Mouse (Mus musculus) ES-Bruce4 (cell line): ENCODE data around the gene Itga1. TPM values are rescaled to one million over a fixed set of nuclear protein-coding genes. Genes with fewer than 3 reads are reported as not detected.

Source experiments
- H3K27ac ChIP-seq: 2 replicates; pipeline ENCODE4 v1.5.1; 2012; ENCODE audit warnings: low read length, inconsistent platforms; ENCODE audit not compliant: insufficient read depth
- H3K27me3 ChIP-seq: 2 replicates; pipeline ENCODE4 v1.6.1; 2012; ENCODE audit warnings: mild to moderate bottlenecking, low read length, inconsistent platforms; ENCODE audit not compliant: control insufficient read depth, poor library complexity, insufficient read depth, severe bottlenecking
- H3K36me3 ChIP-seq: 2 replicates; pipeline ENCODE4 v1.6.1; 2012; ENCODE audit warnings: inconsistent platforms, mild to moderate bottlenecking, low read length, moderate library complexity; ENCODE audit not compliant: control insufficient read depth, poor library complexity, insufficient read depth, severe bottlenecking
- H3K4me1 ChIP-seq: one replicate; pipeline ENCODE4 v1.8.1; 2011; ENCODE audit warnings: low read length; ENCODE audit not compliant: control insufficient read depth, insufficient read depth
- H3K4me3 ChIP-seq: 2 replicates; pipeline ENCODE4 v1.5.1; 2011; ENCODE audit warnings: low read depth, mild to moderate bottlenecking, low read length
- H3K9ac ChIP-seq: 2 replicates; pipeline ENCODE4 v1.6.1; 2012; ENCODE audit warnings: low read depth, mild to moderate bottlenecking, inconsistent platforms; ENCODE audit not compliant: poor library complexity, severe bottlenecking
- H3K9me3 ChIP-seq: replicated peaks from 2 replicates; pipeline ENCODE4 v1.6.1; 2012; ENCODE audit warnings: mild to moderate bottlenecking, low read length, inconsistent platforms; ENCODE audit not compliant: control insufficient read depth, poor library complexity, insufficient read depth, severe bottlenecking
- CTCF ChIP-seq: IDR thresholded peaks from one replicate; pipeline ENCODE4 v1.8.1; 2011; ENCODE audit warnings: low read depth, low read length
- EP300 ChIP-seq: IDR thresholded peaks from 2 replicates; pipeline ENCODE4 v1.6.1; 2011; ENCODE audit warnings: low read depth, low read length; ENCODE audit not compliant: insufficient read depth
- POLR2A ChIP-seq: IDR thresholded peaks from one replicate; pipeline ENCODE4 v1.8.1; 2011; ENCODE audit warnings: low read length; ENCODE audit not compliant: insufficient read depth
- polyA plus RNA-seq: library from polyadenylated mRNA; stranded (reverse); fragments of >200 nt; gene quantifications from 2 replicates; pipeline ENCODE4 v1.2.4, GENCODE M21; 2011; ENCODE audit warnings: low read depth; ENCODE audit not compliant: missing spikeins, insufficient read depth, insufficient read length

The Itga1 gene
- polyA plus RNA-seq, 1 experiment = 5.2 TPM

- Histone ChIP-seq H3K9me3 (no peaks in the 10 kb centered on the region), H3K27me3 (no peaks in the 10 kb centered on the region; the same call in 1 of the 2 replicates), H3K36me3 (no peaks in the 10 kb centered on the region), H3K4me1 (no peaks in the 10 kb centered on the region), H3K27ac (no peak overlapping the region), H3K9ac (no peak overlapping the region), H3K4me3 (no peak overlapping the region)
- TF ChIP-seq CTCF (no peak), POLR2A (no peak), EP300 (no peak)
Observed at GRCm38 (mm10) chr13:115096965-115097364, 4.8 kb downstream of the Itga1 start.

- H3K4me3 ChIP-seq = no peak overlapping the region
- H3K9ac ChIP-seq = no peak overlapping the region
- H3K27ac ChIP-seq = no peak overlapping the region
- TF ChIP-seq CTCF = no peak
- no peak for TF ChIP-seq POLR2A
- TF ChIP-seq EP300 = no peak
- H3K9me3 ChIP-seq = no peaks in the 10 kb centered on the region
- no peaks in the 10 kb centered on the region for H3K4me1 ChIP-seq
- H3K27me3 ChIP-seq = no peaks in the 10 kb centered on the region; the same call in 1 of the 2 replicates
- H3K36me3 ChIP-seq = no peaks in the 10 kb centered on the region
Observed at GRCm38 (mm10) chr13:115096216-115096615, 5.5 kb downstream of the Itga1 start.

- H3K4me3 ChIP-seq = no peak overlapping the region
Observed at GRCm38 (mm10) chr13:115095392-115095791, 6.4 kb downstream of the Itga1 start.

GRCm38 (mm10) chr13:115091511-115091910 is 10.3 kb downstream of the Itga1 start:
- Histone ChIP-seq H3K9ac (no peak overlapping the region), H3K9me3 (no peaks in the 10 kb centered on the region), H3K4me3 (no peak overlapping the region), H3K36me3 (peaks cover 11% of the 10 kb centered on the region), H3K27ac (no peak overlapping the region), H3K27me3 (no peaks in the 10 kb centered on the region), H3K4me1 (no peaks in the 10 kb centered on the region)
- TF ChIP-seq EP300 (no peak), CTCF (no peak), POLR2A (no peak)

More at GRCm38 (mm10) chr13:115095392-115095791, 6.4 kb downstream of the Itga1 start:
- TF ChIP-seq CTCF = no peak
- no peak for TF ChIP-seq POLR2A
- TF ChIP-seq EP300 = no peak
- Histone ChIP-seq H3K27me3 (no peaks in the 10 kb centered on the region; the same call in 1 of the 2 replicates), H3K36me3 (no peaks in the 10 kb centered on the region), H3K9me3 (no peaks in the 10 kb centered on the region), H3K9ac (no peak overlapping the region), H3K27ac (no peak overlapping the region), H3K4me1 (no peaks in the 10 kb centered on the region)

GRCm38 (mm10) chr13:115090977-115091445 is 10.8 kb downstream of the Itga1 start:
- H3K4me1 ChIP-seq = no peaks in the 10 kb centered on the region
- H3K9me3 ChIP-seq = no peaks in the 10 kb centered on the region
- peak overlapping the region; percentile 59 for H3K27ac ChIP-seq
- no peak overlapping the region for H3K4me3 ChIP-seq
- H3K36me3 ChIP-seq = peaks cover 11% of the 10 kb centered on the region
- TF ChIP-seq EP300 = no peak
- H3K27me3 ChIP-seq = no peaks in the 10 kb centered on the region
- peak overlapping the region; percentile 80 for H3K9ac ChIP-seq

- Histone ChIP-seq H3K9me3 (no peaks in the 10 kb centered on the region), H3K4me3 (peak within 1 kb of the TSS; percentile 92), H3K36me3 (peaks cover 11% of the 10 kb centered on the region), H3K27me3 (no peaks in the 10 kb centered on the region), H3K4me1 (no peaks in the 10 kb centered on the region), H3K27ac (peak within 1 kb of the TSS; percentile 59), H3K9ac (peak within 1 kb of the TSS; percentile 80)
- TF ChIP-seq POLR2A (peak; percentile 76), CTCF (no peak), EP300 (no peak)
Observed at GRCm38 (mm10) chr13:115090069-115090976, 11.4 kb downstream of the Itga1 start, which contains the start of gene Pelo. Pelo (minus strand) TSS chr13:115090186.
